Mouse (Mus musculus) MEL (cell line): ENCODE data around the gene Smtnl2. TPM values are rescaled to one million over a fixed set of nuclear protein-coding genes. Genes with fewer than 3 reads are reported as not detected.

Experiments
- DNase-seq: peaks from one replicate; pipeline ENCODE4 v3.0.0; 2011; ENCODE audit warnings: low read depth, low spot score
- H3K27ac ChIP-seq: 2 replicates; pipeline ENCODE4 v1.5.1; 2012; ENCODE audit warnings: low read depth, mild to moderate bottlenecking, control low read depth, low read length, moderate library complexity; ENCODE audit not compliant: control insufficient read depth
- H3K27me3 ChIP-seq, 2 experiments: fragments of 150-350 bp in 1 of 2; sonication (generic) in 1 of 2; 2 replicates each; pipeline ENCODE4 v1.6.1; 2012; ENCODE audit warnings: low read length in 2 of 2, mild to moderate bottlenecking in 2 of 2, improper control_type of control experiment in 1 of 2, moderate library complexity in 1 of 2; ENCODE audit not compliant: insufficient read depth in 2 of 2, control insufficient read depth in 1 of 2
- H3K36me3 ChIP-seq, 2 experiments: 2 replicates each; pipeline ENCODE4 v1.6.1; 2012 to 2014; ENCODE audit warnings: low read length in 2 of 2, improper control_type of control experiment in 1 of 2, inconsistent platforms in 1 of 2, mild to moderate bottlenecking in 1 of 2; ENCODE audit not compliant: insufficient read depth in 2 of 2, control insufficient read depth in 1 of 2
- H3K4me1 ChIP-seq, 2 experiments: fragments of 150-350 bp in 1 of 2; sonication (generic) in 1 of 2; 2 replicates each; pipeline ENCODE4 v1.6.1; 2012; ENCODE audit warnings: low read length in 2 of 2, improper control_type of control experiment in 1 of 2, mild to moderate bottlenecking in 1 of 2; ENCODE audit not compliant: insufficient read depth in 2 of 2, control insufficient read depth in 1 of 2
- H3K4me3 ChIP-seq, 2 experiments: fragments of 150-350 bp in 1 of 2; sonication (generic) in 1 of 2; 2 replicates each; pipeline ENCODE4 v1.5.1; 2012; ENCODE audit warnings: low read depth in 2 of 2, low read length in 2 of 2, mild to moderate bottlenecking in 2 of 2, moderate library complexity in 2 of 2, control low read depth in 1 of 2, improper control_type of control experiment in 1 of 2; ENCODE audit not compliant: control insufficient read depth in 1 of 2, insufficient read depth in 1 of 2
- H3K79me2 ChIP-seq: 2 replicates; pipeline ENCODE4 v1.6.1; 2012; ENCODE audit warnings: mild to moderate bottlenecking, low read length, moderate library complexity; ENCODE audit not compliant: control insufficient read depth, poor library complexity, insufficient read depth
- H3K9ac ChIP-seq: 2 replicates; pipeline ENCODE4 v1.6.1; 2012; ENCODE audit warnings: low read depth, mild to moderate bottlenecking, control low read depth, low read length, moderate library complexity; ENCODE audit not compliant: control insufficient read depth, poor library complexity, severe bottlenecking
- H3K9me3 ChIP-seq: fragments of 150-350 bp; sonication (generic); replicated peaks from 2 replicates; pipeline ENCODE4 v1.6.1; 2012; ENCODE audit warnings: mild to moderate bottlenecking, low read length, improper control_type of control experiment, moderate library complexity; ENCODE audit not compliant: insufficient read depth
- CTCF ChIP-seq, 3 experiments: IDR thresholded peaks in 2 of 3; conservative IDR thresholded peaks in 1 of 3; 2 replicates each; pipeline ENCODE4 v1.5.1; 2011 to 2012; ENCODE audit warnings: low read length in 3 of 3, low read depth in 2 of 3, mild to moderate bottlenecking in 2 of 3, improper control_type of control experiment in 1 of 3, inconsistent platforms in 1 of 3, mixed read lengths in 1 of 3, moderate library complexity in 1 of 3; ENCODE audit not compliant: control insufficient read depth in 1 of 3, insufficient read depth in 1 of 3, poor library complexity in 1 of 3, severe bottlenecking in 1 of 3
- ETS1 ChIP-seq: IDR thresholded peaks from 2 replicates; pipeline ENCODE4 v1.6.1; 2012; ENCODE audit warnings: low read depth, mild to moderate bottlenecking, inconsistent platforms, low read length, improper control_type of control experiment, moderate library complexity
- GATA1 ChIP-seq: IDR thresholded peaks from 2 replicates; pipeline ENCODE4 v1.6.1; 2011; ENCODE audit warnings: low read depth, low read length, improper control_type of control experiment
- HCFC1 ChIP-seq: IDR thresholded peaks from 2 replicates; pipeline ENCODE4 v1.6.1; 2012; ENCODE audit warnings: low read depth, mild to moderate bottlenecking, inconsistent platforms, low read length, improper control_type of control experiment, moderate library complexity
- JUND ChIP-seq: IDR thresholded peaks from 2 replicates; pipeline ENCODE4 v1.6.1; 2011; ENCODE audit warnings: low read depth, mild to moderate bottlenecking, improper control_type of control experiment, low read length
- MAX ChIP-seq: IDR thresholded peaks from 2 replicates; pipeline ENCODE4 v1.6.1; 2011; ENCODE audit warnings: low read length, improper control_type of control experiment
- MAZ ChIP-seq: IDR thresholded peaks from 2 replicates; pipeline ENCODE4 v1.6.1; 2012; ENCODE audit warnings: low read depth, mild to moderate bottlenecking, inconsistent platforms, low read length, improper control_type of control experiment
- MEF2A ChIP-seq: IDR thresholded peaks from 2 replicates; pipeline ENCODE4 v1.6.1; 2014; ENCODE audit warnings: low read depth, mild to moderate bottlenecking, inconsistent platforms, low read length, improper control_type of control experiment; ENCODE audit not compliant: poor library complexity, insufficient replicate concordance, severe bottlenecking; ENCODE audit errors: extremely low read depth
- POLR2A ChIP-seq, 2 experiments: IDR thresholded peaks; 2 replicates each; pipeline ENCODE4 v1.6.1; 2011 to 2012; ENCODE audit warnings: low read length in 2 of 2, mild to moderate bottlenecking in 2 of 2, control low read depth in 1 of 2, improper control_type of control experiment in 1 of 2, low read depth in 1 of 2, moderate library complexity in 1 of 2; ENCODE audit not compliant: control insufficient read depth in 1 of 2, insufficient read depth in 1 of 2, poor library complexity in 1 of 2
- POLR2AphosphoS2 ChIP-seq: IDR thresholded peaks from 2 replicates; pipeline ENCODE4 v1.6.1; 2011; ENCODE audit warnings: low read length, improper control_type of control experiment
- RAD21 ChIP-seq: IDR thresholded peaks from 2 replicates; pipeline ENCODE4 v1.6.1; 2011; ENCODE audit warnings: mild to moderate bottlenecking, low read depth, low read length, improper control_type of control experiment
- RCOR1 ChIP-seq: IDR thresholded peaks from 2 replicates; pipeline ENCODE4 v1.6.1; 2012; ENCODE audit warnings: low read depth, mild to moderate bottlenecking, inconsistent platforms, low read length, improper control_type of control experiment
- SIN3A ChIP-seq: IDR thresholded peaks from 2 replicates; pipeline ENCODE4 v1.6.1; 2012; ENCODE audit warnings: low read length, improper control_type of control experiment, inconsistent platforms
- SMC3 ChIP-seq: IDR thresholded peaks from 2 replicates; pipeline ENCODE4 v1.6.1; 2011; ENCODE audit warnings: low read depth, low read length, improper control_type of control experiment
- TBP ChIP-seq: IDR thresholded peaks from 2 replicates; pipeline ENCODE4 v1.8.0; 2011; ENCODE audit warnings: low read depth, low read length, improper control_type of control experiment
- UBTF ChIP-seq: IDR thresholded peaks from 2 replicates; pipeline ENCODE4 v1.6.1; 2012; ENCODE audit warnings: low read depth, mild to moderate bottlenecking, inconsistent platforms, low read length, improper control_type of control experiment, moderate library complexity, borderline replicate concordance; ENCODE audit not compliant: insufficient read depth
- USF2 ChIP-seq, 2 experiments: IDR thresholded peaks; 2 replicates each; pipeline ENCODE4 v1.6.1; 2011 to 2012; ENCODE audit warnings: improper control_type of control experiment in 2 of 2, low read length in 2 of 2, borderline replicate concordance in 1 of 2, inconsistent platforms in 1 of 2, low read depth in 1 of 2, mild to moderate bottlenecking in 1 of 2; ENCODE audit not compliant: insufficient read depth in 1 of 2
- ZMIZ1 ChIP-seq: IDR thresholded peaks from 2 replicates; pipeline ENCODE4 v1.6.1; 2012; ENCODE audit warnings: low read depth, mild to moderate bottlenecking, inconsistent platforms, low read length, improper control_type of control experiment, moderate library complexity
- ZNF384 ChIP-seq: IDR thresholded peaks from 2 replicates; pipeline ENCODE4 v1.6.1; 2012; ENCODE audit warnings: low read depth, mild to moderate bottlenecking, inconsistent platforms, low read length, improper control_type of control experiment
- polyA plus RNA-seq, 2 experiments: library from polyadenylated mRNA; stranded (reverse) in 1 of 2; unstranded in 1 of 2; fragments of >175 nt in 1 of 2; fragments of >200 nt in 1 of 2; gene quantifications; 2 replicates each; pipeline versions ENCODE4 v1.2.1 to v1.2.4; 2012; ENCODE audit warnings: low replicate concordance in 2 of 2, low read depth in 1 of 2; ENCODE audit not compliant: insufficient read length in 2 of 2, insufficient read depth in 1 of 2, missing spikeins in 1 of 2
- total RNA-seq: library from RNA; depleted of rRNA; stranded (reverse); fragments of 300-350 nt; gene quantifications from 2 replicates; pipeline ENCODE4 v1.2.3, GENCODE M21; 2012

The Smtnl2 gene
- total and polyA plus RNA-seq, 3 experiments: 10.2 to 10.9 TPM; not detected in 1

DNA sequence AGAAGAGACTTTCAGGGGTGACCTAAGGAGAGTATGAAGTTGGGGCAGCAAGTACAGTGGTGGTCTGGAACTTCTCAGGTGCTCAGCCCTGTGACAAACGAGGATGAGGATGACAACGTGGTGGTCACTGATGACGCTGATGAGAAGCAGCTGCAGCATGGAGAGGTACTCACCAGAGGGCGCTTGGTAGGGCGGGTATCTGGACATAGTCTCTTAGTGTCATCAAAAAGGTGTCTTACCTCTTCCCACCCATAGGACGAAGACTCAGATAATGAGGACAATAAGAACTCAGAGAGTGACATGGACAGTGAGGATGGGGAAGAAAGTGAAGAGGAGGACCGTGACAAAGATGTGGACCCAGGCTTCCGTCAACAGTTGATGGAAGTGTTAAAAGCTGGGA is 36.0 kb upstream of the Smtnl2 start:
- Histone ChIP-seq H3K9ac (no peak overlapping the region), H3K9me3 (no peaks in the 10 kb centered on the region), H3K79me2 (peaks cover 24% of the 10 kb centered on the region)
- TF ChIP-seq SMC3 (peak; percentile 24; the same call in 1 of the 2 replicates), POLR2AphosphoS2 (no peak), POLR2A (IDR thresholded peaks at IDR 0.05; ENCODE audit: control insufficient read depth in 1 of 2, insufficient read depth in 1 of 2, low read depth in 1 of 2, low read length in 2 of 2, poor library complexity in 1 of 2) (peak in 1 of 2 experiments; percentile 44; a peak in 2 of 4 replicates), MEF2A (no peak), SIN3A (0 out of 2 replicates have a peak, but pooled peaks have one; percentile 16), CTCF (IDR thresholded peaks at IDR 0.05 in 2 of 3, conservative IDR thresholded peaks at IDR 0.05 in 1 of 3; ENCODE audit: control insufficient read depth in 1 of 3, insufficient read depth in 1 of 3, low read depth in 2 of 3, low read length in 3 of 3, poor library complexity in 1 of 3, severe bottlenecking in 1 of 3) (peak in 2 of 3 experiments; percentile 15 to 29; a peak in 2 of 6 replicates)
- TF ChIP-seq, all 39 proteins: peak for 4
- Histone ChIP-seq H3K27ac (no peak overlapping the region), H3K4me3 (no peak overlapping the region), H3K27me3 (no peaks in the 10 kb centered on the region), H3K36me3 (peaks cover 12 to 43% of the 10 kb centered on the region in 2 experiments), H3K4me1 (peaks cover 0 to 11% of the 10 kb centered on the region in 2 experiments; a peak in 3 of 4 replicates)
- DNase-seq: peak; percentile 30

DNA sequence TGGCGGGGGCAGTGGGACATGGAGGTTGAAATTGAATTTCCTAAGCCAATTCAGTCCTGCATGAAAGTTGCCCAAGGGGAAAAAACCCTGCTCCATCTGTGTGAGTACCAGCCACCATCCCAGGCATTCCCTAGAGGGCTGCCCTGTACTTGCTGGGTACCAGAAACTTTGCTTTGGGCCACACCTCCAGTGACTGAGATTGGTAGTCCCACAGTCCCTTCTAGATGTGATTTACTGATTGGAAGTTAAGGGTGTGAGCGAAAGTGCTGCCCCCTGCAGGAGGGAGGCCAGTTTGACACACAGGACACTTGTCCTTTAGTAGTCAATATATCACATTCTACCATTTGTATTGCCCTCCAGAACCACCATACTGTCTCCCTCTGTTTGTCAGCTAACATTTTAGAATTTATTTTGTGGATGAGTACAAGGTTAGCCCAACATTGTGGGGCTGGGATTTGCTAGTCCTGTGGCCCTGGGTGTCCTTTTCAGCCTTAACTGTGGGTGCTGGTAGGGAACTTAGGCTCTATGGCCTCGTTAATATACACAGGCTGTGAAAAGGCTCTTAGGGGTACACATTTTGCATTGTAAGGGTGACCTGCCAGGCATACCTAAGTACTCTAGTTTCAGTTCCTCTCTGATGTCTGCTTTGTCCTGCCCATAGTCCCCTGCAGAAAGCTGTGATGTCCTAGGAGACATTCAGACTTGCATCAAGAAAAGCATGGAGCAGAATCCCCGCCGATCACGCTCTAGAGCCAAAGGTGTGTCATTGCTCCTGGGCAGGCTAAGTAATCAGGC is 35.0 kb upstream of the Smtnl2 start:
- H3K27me3 ChIP-seq: no peaks in the 10 kb centered on the region
- H3K36me3 ChIP-seq: peaks cover 16 to 43% of the 10 kb centered on the region in 2 experiments
- no peak overlapping the region for H3K4me3 ChIP-seq
- TF ChIP-seq MAX (peak; percentile 35; the same call in 1 of the 2 replicates), ZNF384 (no peak), CTCF (IDR thresholded peaks at IDR 0.05 in 2 of 3, conservative IDR thresholded peaks at IDR 0.05 in 1 of 3; ENCODE audit: control insufficient read depth in 1 of 3, insufficient read depth in 1 of 3, low read depth in 2 of 3, low read length in 3 of 3, poor library complexity in 1 of 3, severe bottlenecking in 1 of 3) (peak; percentile 82 to 90 (median 84)), SIN3A (0 out of 2 replicates have a peak, but pooled peaks have one; percentile 35), SMC3 (0 out of 2 replicates have a peak, but pooled peaks have one; percentile 4), HCFC1 (0 out of 2 replicates have a peak, but pooled peaks have one; percentile 59), JUND (no peak), USF2 (IDR thresholded peaks at IDR 0.05; ENCODE audit: borderline replicate concordance in 1 of 2, insufficient read depth in 1 of 2, low read depth in 1 of 2, low read length in 2 of 2) (no peak), TBP (no peak), RAD21 (no peak; the same call in 1 of the 2 replicates), RCOR1 (peak; percentile 98), ETS1 (no peak), ZMIZ1 (no peak), MAZ (no peak; the same call in 1 of the 2 replicates), GATA1 (peak; percentile 63), UBTF (no peak)
- TF ChIP-seq, all 39 proteins: peak for 7
- Histone ChIP-seq H3K4me1 (peaks cover 0 to 15% of the 10 kb centered on the region in 2 experiments; a peak in 3 of 4 replicates), H3K9ac (no peak overlapping the region), H3K9me3 (no peaks in the 10 kb centered on the region), H3K27ac (no peak overlapping the region), H3K79me2 (peaks cover 34% of the 10 kb centered on the region)
- DNase-seq: peak; percentile 83
